Mouse (Mus musculus) bone marrow macrophage, adult 2 months (primary cell): ENCODE results near the gene Bcl11b. TPM values are rescaled to one million over a fixed set of nuclear protein-coding genes. Genes with fewer than 3 reads are reported as not detected.

Experiments used
- H3K27ac ChIP-seq: 2 replicates; pipeline ENCODE4 v1.5.1; 2012; ENCODE audit warnings: low read depth, low read length; ENCODE audit not compliant: insufficient read depth
- H3K4me1 ChIP-seq: 2 replicates; pipeline ENCODE4 v1.6.1; 2012; ENCODE audit warnings: low read length; ENCODE audit not compliant: control insufficient read depth, insufficient read depth
- H3K4me3 ChIP-seq: 2 replicates; pipeline ENCODE4 v1.5.1; 2012; ENCODE audit warnings: mild to moderate bottlenecking, low read length, moderate library complexity; ENCODE audit not compliant: insufficient read depth
- CTCF ChIP-seq: IDR thresholded peaks from 2 replicates; pipeline ENCODE4 v1.5.1; 2012; ENCODE audit warnings: low read depth, mild to moderate bottlenecking, low read length, moderate library complexity
- POLR2A ChIP-seq: IDR thresholded peaks from 2 replicates; pipeline ENCODE4 v1.6.1; 2012; ENCODE audit warnings: mild to moderate bottlenecking, low read depth, low read length, borderline replicate concordance
- polyA plus RNA-seq: library from polyadenylated mRNA; stranded (reverse); fragments of >200 nt; gene quantifications from 2 replicates; pipeline ENCODE4 v1.2.4, GENCODE M21; 2012; ENCODE audit not compliant: missing spikeins, insufficient read depth, insufficient read length

Bcl11b gene
- polyA plus RNA-seq, 1 experiment, result not detected

DNA sequence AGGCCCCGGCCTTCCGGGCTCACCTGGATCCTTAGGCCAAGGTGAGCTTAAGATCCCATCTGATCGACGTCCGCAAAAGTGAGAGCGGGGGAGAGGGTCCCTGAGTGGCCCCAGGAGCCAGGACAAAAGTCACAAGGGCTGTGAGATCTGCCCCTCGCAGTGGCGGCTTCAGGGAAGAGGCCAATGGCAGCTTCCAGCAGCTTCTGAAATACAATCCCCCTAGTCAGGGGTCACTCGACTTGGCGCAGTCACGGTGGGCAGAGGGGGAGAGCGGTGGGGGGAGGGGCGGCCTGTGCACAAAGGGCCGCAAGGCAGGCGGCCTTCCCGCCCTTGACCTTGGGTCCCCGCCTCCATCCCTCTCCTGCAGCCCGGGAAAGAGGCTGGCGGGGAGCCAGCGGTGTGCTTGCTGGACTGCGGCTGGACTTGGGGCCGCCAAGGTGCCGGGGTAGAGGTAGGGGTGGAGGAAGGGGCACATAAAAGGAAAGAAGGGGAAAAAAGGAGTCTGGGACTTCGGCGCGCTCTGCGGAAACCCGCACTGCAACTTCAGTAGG, 23.6 kb downstream of the Bcl11b start:
- no peak overlapping the region for H3K4me3 ChIP-seq

DNA sequence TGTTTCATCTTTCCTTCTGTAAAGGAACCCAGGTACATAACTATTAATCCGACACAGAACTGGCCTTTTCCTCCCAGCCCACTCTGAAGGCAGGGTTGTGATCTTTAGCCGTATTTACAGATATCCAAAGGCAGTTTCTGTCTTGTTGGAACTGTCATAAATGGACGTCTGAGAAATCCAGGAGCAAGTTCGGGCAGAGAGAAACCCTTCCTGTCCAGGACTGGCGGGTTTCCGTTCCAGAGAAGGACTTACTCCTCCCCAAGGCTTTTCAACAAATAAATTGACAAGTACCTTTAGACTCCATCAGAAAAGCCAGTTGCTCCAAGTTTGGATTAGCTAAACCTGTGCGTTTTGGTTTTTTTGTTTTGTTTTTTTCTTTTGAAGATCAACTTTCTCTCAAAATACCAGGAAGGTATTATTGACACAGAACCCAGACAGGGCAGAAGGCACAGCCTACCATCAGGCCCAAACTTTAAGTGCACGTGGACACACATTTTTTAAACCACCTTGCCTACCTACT, 24.6 kb downstream of the Bcl11b start:
- no peaks in the 10 kb centered on the region for H3K4me1 ChIP-seq
- no peak overlapping the region for H3K4me3 ChIP-seq
- TF ChIP-seq POLR2A (no peak), CTCF (no peak)
- no peak overlapping the region for H3K27ac ChIP-seq

More for the DNA sequence above, 23.6 kb downstream of the Bcl11b start:
- Histone ChIP-seq H3K4me1 (no peaks in the 10 kb centered on the region), H3K27ac (no peak overlapping the region)
- TF ChIP-seq CTCF (no peak), POLR2A (no peak)

DNA sequence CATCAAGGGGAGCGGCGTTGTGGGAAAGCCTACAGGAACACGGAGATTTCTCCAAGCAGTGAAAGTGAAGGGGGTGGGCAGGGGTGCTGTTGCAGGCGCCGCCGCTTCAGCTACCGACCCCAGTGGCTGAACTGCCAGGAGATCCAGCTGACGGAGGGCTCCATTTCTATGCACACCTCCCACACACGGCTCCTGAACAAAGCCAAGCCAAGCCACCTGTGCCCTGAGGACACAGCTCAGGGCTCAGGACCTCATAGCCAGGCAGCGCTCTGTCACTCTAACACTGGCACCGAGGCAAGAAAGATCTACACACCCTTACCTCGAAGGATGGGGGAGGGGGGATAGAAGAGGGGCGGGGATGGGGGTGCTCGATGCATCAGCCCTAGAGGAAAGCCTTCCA, 25.3 kb downstream of the Bcl11b start:
- TF ChIP-seq POLR2A, result no peak
- no peak for TF ChIP-seq CTCF
- Histone ChIP-seq H3K4me1 (no peaks in the 10 kb centered on the region), H3K27ac (no peak overlapping the region), H3K4me3 (no peak overlapping the region)

DNA sequence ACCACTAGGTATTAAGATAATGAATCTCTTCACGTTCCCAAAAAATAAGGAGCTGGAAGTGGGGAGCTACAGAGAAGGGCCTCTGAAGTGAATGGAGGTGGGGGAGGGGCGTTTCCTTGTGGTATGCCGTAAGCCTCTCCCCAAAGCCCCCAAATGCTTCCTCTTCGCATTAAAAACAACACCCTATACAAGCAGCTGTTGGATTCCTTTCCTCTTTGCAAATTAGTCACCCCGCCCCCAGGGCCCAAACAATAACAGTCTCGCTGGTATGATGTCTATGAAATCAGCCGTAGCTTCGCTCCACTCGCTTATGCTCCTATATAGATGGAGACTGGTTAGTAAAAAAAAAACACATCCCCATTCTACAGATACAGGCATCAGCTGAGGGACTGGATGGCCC, 25.9 kb downstream of the Bcl11b start:
- Histone ChIP-seq H3K4me3 (no peak overlapping the region), H3K27ac (no peak overlapping the region), H3K4me1 (no peaks in the 10 kb centered on the region)
- TF ChIP-seq POLR2A, result no peak
- no peak for TF ChIP-seq CTCF

DNA sequence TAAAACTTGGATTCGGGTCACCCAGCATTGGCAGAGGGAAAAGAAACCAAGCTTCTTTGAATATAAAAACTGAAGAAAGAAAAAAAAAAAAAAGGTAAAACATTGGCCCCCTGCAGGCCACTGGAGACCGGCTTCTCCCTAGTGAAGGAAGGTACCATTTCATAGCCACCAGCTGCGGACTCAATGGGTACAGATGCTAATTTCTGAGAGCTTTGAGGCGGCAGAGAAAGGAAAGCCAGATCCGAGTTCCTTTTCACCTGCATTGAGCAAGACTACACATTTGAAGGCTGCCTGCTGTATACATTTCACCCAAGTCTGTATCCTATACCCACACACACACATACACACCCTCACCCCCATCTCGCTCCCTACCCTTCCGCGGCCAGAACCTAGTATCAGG, 26.3 kb downstream of the Bcl11b start:
- no peak for TF ChIP-seq POLR2A
- TF ChIP-seq CTCF, result no peak
- Histone ChIP-seq H3K27ac (no peak overlapping the region), H3K4me1 (no peaks in the 10 kb centered on the region), H3K4me3 (no peak overlapping the region)

DNA sequence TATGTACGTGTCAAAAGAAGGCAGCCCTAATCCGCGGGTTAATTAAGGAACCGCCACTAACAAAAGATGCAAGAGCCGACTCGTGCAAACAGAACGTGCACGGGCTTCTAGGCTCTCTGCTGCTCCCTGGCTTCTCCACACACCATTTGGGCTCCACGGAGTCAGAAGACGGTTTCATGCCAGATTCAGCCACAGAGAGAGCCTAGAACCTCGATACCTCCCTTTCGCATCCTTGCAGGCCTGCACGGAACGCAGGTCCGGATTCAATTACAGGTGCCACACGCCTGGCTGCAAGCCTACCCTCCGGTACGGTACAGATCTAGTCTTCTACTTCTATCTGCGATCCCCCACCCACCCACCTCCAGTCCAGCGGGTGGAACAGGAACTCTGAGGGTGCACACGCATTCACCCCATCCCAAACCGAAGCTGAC, 26.8 kb downstream of the Bcl11b start:
- no peak for TF ChIP-seq POLR2A
- TF ChIP-seq CTCF, result no peak
- no peak overlapping the region for H3K4me3 ChIP-seq
- H3K4me1 ChIP-seq, result no peaks in the 10 kb centered on the region
- no peak overlapping the region for H3K27ac ChIP-seq

DNA sequence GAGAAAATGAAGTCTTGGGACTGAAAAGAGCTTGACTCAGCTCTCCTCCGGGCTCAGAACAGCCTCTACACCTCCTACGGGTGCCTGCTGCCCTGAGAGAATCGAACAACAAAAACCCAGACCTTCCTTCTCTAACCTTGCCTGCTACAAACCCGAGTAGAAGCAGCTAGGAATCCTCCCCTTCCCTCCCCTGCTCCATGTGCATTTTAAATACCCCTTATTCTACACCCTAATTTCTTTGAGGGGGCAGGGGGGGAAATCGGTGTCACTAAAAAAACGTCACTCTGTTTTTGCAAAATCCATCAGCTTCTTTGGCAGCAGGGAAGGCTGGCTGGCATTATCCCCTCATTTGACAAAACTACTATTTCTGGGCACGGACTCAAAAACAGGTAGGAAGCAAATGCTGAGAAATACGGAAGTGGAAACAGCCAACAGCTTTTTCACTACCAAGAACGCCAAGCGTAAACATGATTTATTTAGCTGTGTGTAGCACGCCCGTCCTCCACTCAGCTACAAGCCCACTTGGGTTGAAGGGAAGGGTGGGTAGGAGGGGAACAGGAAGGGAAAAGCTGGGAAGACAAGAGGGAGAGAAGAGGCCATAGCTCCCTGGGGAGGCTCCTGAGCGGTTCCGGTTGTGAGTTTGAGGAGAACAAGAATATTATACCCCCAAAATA, 27.4 kb downstream of the Bcl11b start:
- Histone ChIP-seq H3K4me1 (no peaks in the 10 kb centered on the region), H3K4me3 (no peak overlapping the region), H3K27ac (no peak overlapping the region)
- no peak for TF ChIP-seq POLR2A

DNA sequence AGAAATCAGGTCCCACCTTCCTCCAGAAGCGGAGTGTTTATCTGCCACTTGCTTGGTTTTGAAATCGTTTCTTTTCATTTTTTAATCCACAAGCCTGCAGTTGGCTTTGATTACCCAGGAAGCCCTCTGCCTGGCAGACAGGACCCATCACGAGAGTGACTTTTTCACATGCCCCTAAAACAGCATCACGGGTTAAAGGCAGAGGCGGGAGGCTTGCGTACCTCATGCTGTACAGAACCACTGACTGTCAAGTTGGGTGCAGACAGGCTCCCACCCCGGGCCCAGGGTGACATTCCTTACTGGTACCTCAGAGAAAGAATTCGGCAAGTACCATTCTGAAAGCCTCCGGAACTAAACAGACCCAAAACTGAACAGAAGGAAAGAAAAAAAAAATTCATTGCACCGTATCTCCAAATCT, 27.9 kb downstream of the Bcl11b start:
- no peaks in the 10 kb centered on the region for H3K4me1 ChIP-seq
- H3K4me3 ChIP-seq, result no peak overlapping the region
- H3K27ac ChIP-seq, result no peak overlapping the region
- TF ChIP-seq CTCF, result no peak
- TF ChIP-seq POLR2A, result no peak

DNA sequence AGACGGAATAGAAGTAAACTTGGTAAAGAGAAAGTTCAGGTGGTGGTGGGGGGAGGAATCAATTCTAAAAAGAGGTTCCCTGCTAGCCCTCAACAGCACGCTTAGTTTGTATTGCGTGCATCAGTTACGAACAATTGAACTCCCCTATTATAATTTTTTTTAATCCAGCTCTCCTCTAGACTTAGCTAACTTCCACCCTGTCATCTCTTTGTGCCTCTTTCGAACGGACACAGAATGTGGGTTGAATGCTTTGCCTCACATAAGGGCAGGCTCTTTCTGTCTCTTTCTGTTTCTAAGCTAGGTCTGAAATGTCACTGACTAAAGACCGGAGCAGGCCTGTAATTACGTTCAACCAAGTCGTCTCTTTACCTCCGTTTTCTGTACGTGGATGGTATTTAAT, 28.9 kb downstream of the Bcl11b start:
- Histone ChIP-seq H3K4me3 (no peak overlapping the region), H3K4me1 (no peaks in the 10 kb centered on the region), H3K27ac (no peak overlapping the region)
- TF ChIP-seq CTCF (no peak), POLR2A (no peak)

DNA sequence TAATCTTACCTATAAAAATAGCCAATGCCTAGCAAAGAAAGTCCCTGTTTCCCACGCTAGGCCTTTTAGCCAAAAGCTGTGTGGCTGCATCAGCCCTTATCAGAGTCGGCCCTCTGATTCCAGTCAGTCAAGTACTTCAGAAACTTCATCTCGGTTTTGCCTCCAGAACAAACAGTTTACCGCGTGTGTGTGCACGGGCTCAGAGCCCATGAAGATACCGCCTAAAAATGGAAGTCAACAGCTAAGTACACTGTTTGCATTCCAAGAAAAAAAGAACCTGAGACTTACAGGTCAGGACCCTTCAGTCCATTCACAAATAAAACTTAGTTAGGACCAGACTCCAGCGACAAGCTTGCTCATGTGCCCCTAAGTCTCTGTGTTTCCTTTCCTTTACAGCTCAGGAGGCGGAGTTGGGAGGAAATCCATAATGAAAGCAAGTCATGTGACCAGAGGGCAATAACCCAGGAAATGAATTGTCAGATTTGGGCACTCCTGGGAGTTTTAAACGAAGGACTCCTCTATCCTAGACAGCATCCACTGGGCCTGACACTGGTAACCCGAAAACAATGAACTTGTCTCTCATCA, 29.8 kb downstream of the Bcl11b start:
- Histone ChIP-seq H3K4me3 (no peak overlapping the region), H3K4me1 (no peaks in the 10 kb centered on the region), H3K27ac (no peak overlapping the region)
- TF ChIP-seq CTCF (no peak), POLR2A (no peak)
